Mouse (Mus musculus) adrenal gland, postnatal 10 days (tissue): Measurements from ENCODE around the gene Jmjd8. TPM values are rescaled to one million over a fixed set of nuclear protein-coding genes. Genes with fewer than 3 reads are reported as not detected.

ENCODE experiments used
- DNase-seq: peaks from one replicate; pipeline ENCODE4 v3.0.0; 2021; ENCODE audit warnings: mixed read lengths
- microRNA-seq: library from miRNA; unstranded; fragments of <30 nt; microRNA quantifications from one replicate; pipeline ENCODE4 v1.2.0, GENCODE M21; 2021
- total RNA-seq, 2 experiments: library from RNA; stranded (reverse); gene quantifications; 2 replicates each; pipeline ENCODE4 v1.2.3; 2021

Gene Jmjd8
- total RNA-seq, 2 experiments from 2014 or later, result 54.9 to 62.3 TPM

DNA sequence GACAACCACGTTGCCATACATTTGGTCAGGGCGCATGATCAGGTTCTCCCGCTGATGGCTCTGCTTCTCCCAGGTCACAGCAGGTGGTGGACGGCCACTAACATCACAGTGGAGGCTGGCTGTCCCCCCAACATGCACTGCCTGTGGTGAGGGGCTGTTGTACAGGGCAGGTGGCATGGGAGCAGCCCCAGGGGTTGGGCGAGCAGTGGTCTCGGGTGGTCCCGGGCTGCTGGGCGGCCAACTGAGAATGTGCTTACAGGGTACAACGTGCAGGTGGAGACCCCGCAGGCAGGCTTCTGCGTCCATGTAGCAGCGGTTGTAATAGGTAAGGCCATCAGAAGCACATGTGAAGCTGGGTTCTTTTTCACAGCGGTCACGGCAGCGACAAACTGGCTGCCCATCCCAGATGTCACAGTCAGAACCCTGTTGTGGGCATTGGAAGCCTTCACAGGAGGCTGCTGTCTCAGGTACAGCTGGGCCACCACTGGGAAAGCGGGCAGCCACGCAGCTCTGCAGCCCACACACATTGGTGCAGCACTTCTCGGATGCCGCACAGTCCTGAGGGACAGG lies 50.0 kb downstream of the Jmjd8 start:
- DNase-seq, result no peak

DNA sequence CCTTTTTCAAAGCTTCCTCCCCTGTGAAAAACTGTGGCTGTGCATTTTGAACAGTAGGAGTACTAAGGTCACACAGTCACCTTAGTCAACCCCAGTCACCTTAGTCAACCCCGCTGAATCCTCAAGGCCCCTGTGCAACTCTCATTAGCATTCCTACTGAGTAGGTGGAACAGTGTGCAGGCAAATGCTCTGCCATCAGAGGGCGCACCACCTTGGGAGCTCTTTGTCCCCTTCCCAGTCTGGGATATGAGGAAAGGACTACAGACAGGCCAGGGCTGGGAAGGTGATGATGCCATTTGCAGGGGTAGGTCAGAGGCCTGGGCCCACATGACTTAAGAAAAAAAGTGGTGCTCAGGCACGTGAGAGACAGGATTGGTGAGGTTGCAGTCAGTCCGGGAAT lies 50.6 kb downstream of the Jmjd8 start:
- DNase-seq, result peak; percentile 69

DNA sequence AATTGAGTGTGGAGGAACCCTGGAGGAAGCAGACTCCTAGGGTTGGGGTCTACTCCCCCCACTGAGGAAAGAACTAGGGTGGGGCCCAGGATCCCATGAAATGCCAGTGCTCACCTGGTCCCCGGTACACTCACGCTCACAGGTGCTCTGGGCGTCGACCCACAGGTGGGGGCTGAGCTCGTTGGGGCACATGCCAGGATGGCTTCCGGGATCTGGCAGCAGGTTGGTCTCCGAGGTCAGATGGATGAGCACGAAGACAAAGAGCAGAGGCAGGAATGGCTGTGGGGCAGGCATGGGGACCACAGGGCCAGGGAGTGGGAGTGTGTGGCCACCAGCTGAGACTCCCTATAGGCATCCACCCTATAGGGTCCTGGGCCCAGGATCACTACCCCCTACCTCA lies 51.1 kb downstream of the Jmjd8 start:
- no peak for DNase-seq

DNA sequence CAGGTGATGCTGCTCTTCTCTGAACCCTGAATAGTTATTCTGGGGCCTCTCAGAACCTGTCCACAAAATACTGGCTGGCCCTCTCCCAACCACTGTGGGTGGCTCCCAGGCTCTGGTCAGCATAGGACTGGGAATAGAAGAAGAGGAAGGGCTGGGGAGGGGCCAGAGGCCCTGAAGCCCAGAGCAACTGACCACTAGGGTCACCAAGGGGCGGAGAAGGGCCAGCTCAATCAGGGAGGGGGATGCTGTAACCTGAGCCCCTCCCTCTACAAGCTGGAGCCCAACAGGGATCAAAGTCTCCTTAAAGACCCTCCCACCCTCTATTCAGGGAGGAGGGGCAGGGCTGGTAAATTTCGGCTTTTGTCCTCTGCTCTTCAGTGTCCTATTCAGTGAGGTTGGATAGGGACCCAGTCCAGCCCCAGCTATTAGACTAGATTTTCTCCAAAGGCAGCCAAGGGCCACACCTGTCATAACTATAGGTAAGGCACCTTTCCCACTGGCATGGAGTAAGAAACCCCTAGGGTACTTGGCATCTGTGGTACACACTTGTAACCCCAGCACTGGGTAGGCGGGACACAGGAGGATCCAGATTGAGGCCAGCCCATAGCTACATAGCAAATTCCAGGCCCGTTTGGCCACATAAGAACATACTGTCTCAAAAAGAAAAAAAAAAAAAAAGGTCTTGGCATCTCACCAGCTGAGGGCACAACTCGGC lies 51.7 kb downstream of the Jmjd8 start, which contains the start of gene Wfikkn1:
TSS of gene Wfikkn1 (minus strand) at position 663 of the 715 bp plus-strand sequence.
- DNase-seq, result no peak

DNA sequence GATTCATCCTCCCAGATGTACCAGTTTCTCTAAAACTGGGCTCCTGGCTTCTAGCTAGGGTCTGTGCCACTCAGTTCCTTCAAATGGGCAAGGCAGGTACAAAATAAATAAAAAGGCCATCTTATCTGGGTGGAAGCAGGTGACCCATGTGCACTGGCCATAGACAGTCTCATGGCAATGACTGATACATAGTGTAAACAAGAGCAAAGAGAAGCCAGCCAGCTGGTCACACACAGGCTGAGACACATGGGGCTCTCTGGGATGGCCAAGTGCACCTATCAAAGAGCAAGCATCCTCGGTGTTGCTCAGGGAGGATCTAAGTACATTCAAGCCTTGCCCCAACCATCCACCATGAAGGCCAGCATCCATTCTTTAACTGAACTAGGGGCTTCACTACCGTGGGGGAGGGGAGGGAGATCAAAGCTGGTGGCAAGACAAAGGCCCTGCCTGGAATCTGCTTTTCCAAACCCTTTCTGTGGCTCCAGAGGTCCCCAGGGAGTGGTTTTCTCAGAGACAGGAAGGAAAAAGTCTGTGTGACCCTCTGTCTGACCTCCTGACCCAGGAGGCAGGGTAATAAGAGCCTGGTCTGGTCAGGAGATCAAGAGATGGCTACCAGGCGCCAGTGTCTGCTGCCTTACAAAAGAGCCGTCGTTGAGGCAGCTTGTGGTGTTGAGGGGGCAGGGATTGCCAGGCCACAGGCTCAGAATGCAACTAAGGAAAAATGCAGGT lies 52.4 kb downstream of the Jmjd8 start:
- DNase-seq, result no peak

Small RNAs within 50 kb of the gene (microRNA-seq; reads per million reads assigned to microRNA genes)
- gene Mir3082 (4.6 reads per million, percentile 3 among the genes with 10 or more reads in this experiment), gene Mir6966 (1.4 reads per million)

Other genes starting within 250 kb of the Jmjd8 start
- gene Lmf1, start 249.8 kb upstream of the Jmjd8 start, total RNA-seq, result 10 to 100 TPM; 35.8 to 44.3 TPM
- gene Gng13, start 111.7 kb upstream of the Jmjd8 start, total RNA-seq, result under 1 TPM in 1 of 2 experiments, not detected in 1; 0.70 TPM
- 10 to 100 TPM in 1 of 2 experiments, 1 to 10 TPM in 1; 7.9 to 11.2 TPM for gene Chtf18, start 101.4 kb upstream of the Jmjd8 start, total RNA-seq
- 10 to 100 TPM in 1 of 2 experiments, 1 to 10 TPM in 1; 9.5 to 11.0 TPM for gene Rpusd1, start 101.2 kb upstream of the Jmjd8 start, total RNA-seq
- not detected for gene Mslnl, start 92.8 kb upstream of the Jmjd8 start, total RNA-seq
- 10 to 100 TPM; 13.6 to 19.0 TPM for gene Msln, start 74.5 kb upstream of the Jmjd8 start, total RNA-seq
- gene Narfl, start 55.1 kb upstream of the Jmjd8 start, total RNA-seq, result 10 to 100 TPM; 31.9 to 39.7 TPM
- gene Haghl, start 43.2 kb upstream of the Jmjd8 start, total RNA-seq, result 10 to 100 TPM; 22.5 to 35.3 TPM
- not detected for gene Ccdc78, start 42.3 kb upstream of the Jmjd8 start, total RNA-seq
- 10 to 100 TPM; 63.1 to 76.4 TPM for gene Fam173a, start 36.0 kb upstream of the Jmjd8 start, total RNA-seq
- gene AC134908.4, start 33.2 kb upstream of the Jmjd8 start, total RNA-seq, result under 1 TPM in 1 of 2 experiments, not detected in 1; 0.48 TPM
- 10 to 100 TPM; 28.0 to 45.1 TPM for gene Metrn, start 31.7 kb upstream of the Jmjd8 start, total RNA-seq
- 10 to 100 TPM; 11.6 to 14.5 TPM for gene Fbxl16, start 19.8 kb upstream of the Jmjd8 start, total RNA-seq
- gene Wdr24, start 5.2 kb upstream of the Jmjd8 start, total RNA-seq, result 10 to 100 TPM; 17.6 to 23.1 TPM
- gene Stub1, start 4.5 kb downstream of the Jmjd8 start, total RNA-seq, result 100 to 1,000 TPM; 138 to 157 TPM
- gene Rhbdl1, start 8.4 kb downstream of the Jmjd8 start, total RNA-seq, result 10 to 100 TPM; 11.9 to 14.6 TPM
- 10 to 100 TPM in 1 of 2 experiments, 1 to 10 TPM in 1; 7.0 to 12.3 TPM for gene Gm20683, start 12.9 kb downstream of the Jmjd8 start, total RNA-seq
- 10 to 100 TPM; 71.6 to 98.5 TPM for gene Rhot2, start 16.0 kb downstream of the Jmjd8 start, total RNA-seq
- gene Wdr90, start 32.6 kb downstream of the Jmjd8 start, total RNA-seq, result 10 to 100 TPM; 17.5 to 24.1 TPM
- gene Mcrip2, start 39.9 kb downstream of the Jmjd8 start, total RNA-seq, result 100 to 1,000 TPM; 319 to 366 TPM
- 10 to 100 TPM; 66.8 to 69.2 TPM for gene Mettl26, start 46.2 kb downstream of the Jmjd8 start, total RNA-seq
- 1 to 10 TPM in 1 of 2 experiments, under 1 TPM in 1; 0.78 to 2.7 TPM for gene Wfikkn1, start 52.0 kb downstream of the Jmjd8 start, total RNA-seq
- gene Rab40c, start 90.9 kb downstream of the Jmjd8 start, total RNA-seq, result 10 to 100 TPM; 16.9 to 25.6 TPM
- 100 to 1,000 TPM; 101 to 118 TPM for gene Pigq, start 116.1 kb downstream of the Jmjd8 start, total RNA-seq
- gene Nhlrc4, start 116.1 kb downstream of the Jmjd8 start, total RNA-seq, result 1 to 10 TPM in 1 of 2 experiments, under 1 TPM in 1; 0.30 to 1.4 TPM
- gene A930017K11Rik, start 123.7 kb downstream of the Jmjd8 start, total RNA-seq, result not detected
- 10 to 100 TPM; 15.8 to 16.2 TPM for gene Capn15, start 156.9 kb downstream of the Jmjd8 start, total RNA-seq
- gene Rab11fip3, start 240.7 kb downstream of the Jmjd8 start, total RNA-seq, result 10 to 100 TPM; 15.3 to 23.8 TPM